Mouse (Mus musculus) embryonic facial prominence, embryonic 13.5 days (tissue): ENCODE data around the gene Lrrc57. TPM values are rescaled to one million over a fixed set of nuclear protein-coding genes. Genes with fewer than 3 reads are reported as not detected.
"Not testable (repeated sequence)": the region's sequence is repeated elsewhere in the genome, so short reads cannot be mapped to it uniquely, and the experiment has no call there.

ENCODE experiments used
- ATAC-seq: fragments of 200-750 bp; cut with Nextera tagmentation; 2 replicates; pipeline ENCODE4 v1.8.0; 2017; ENCODE audit warnings: low read depth; ENCODE audit not compliant: insufficient number of reproducible peaks, insufficient read depth, low FRiP score, low TSS enrichment
- H3K27ac ChIP-seq: fragments of 300-500 bp; sonication (generic); 2 replicates; pipeline ENCODE4 v1.5.1; 2015; ENCODE audit warnings: moderate library complexity, mild to moderate bottlenecking, inconsistent platforms
- H3K27me3 ChIP-seq: fragments of 300-500 bp; sonication (generic); 2 replicates; pipeline ENCODE4 v1.6.1; 2015; ENCODE audit warnings: mild to moderate bottlenecking, inconsistent platforms
- H3K36me3 ChIP-seq: fragments of 300-500 bp; sonication (generic); 2 replicates; pipeline ENCODE4 v1.6.1; 2015; ENCODE audit warnings: mild to moderate bottlenecking, inconsistent platforms
- H3K4me1 ChIP-seq: fragments of 300-500 bp; sonication (generic); 2 replicates; pipeline ENCODE4 v1.6.1; 2015; ENCODE audit warnings: inconsistent platforms
- H3K4me2 ChIP-seq: fragments of 300-500 bp; sonication (generic); 2 replicates; pipeline ENCODE4 v1.6.1; 2015; ENCODE audit warnings: moderate library complexity, mild to moderate bottlenecking, inconsistent platforms
- H3K4me3 ChIP-seq: fragments of 300-500 bp; sonication (generic); 2 replicates; pipeline ENCODE4 v1.5.1; 2015; ENCODE audit warnings: mild to moderate bottlenecking, inconsistent platforms
- H3K9ac ChIP-seq: fragments of 300-500 bp; sonication (generic); 2 replicates; pipeline ENCODE4 v1.6.1; 2015; ENCODE audit warnings: mild to moderate bottlenecking, inconsistent platforms
- H3K9me3 ChIP-seq: fragments of 300-500 bp; sonication (generic); 2 replicates; pipeline ENCODE4 v1.6.1; 2016; ENCODE audit warnings: inconsistent platforms
- WGBS: fragments of 180-500 bp; shearing (Covaris S2); methylation state at CpG from one replicate; pipeline ENCODE4 v1.1.7; 2015; ENCODE audit warnings: mixed read lengths; 5-methylcytosine and 5-hydroxymethylcytosine counted together
- polyA plus RNA-seq: library from polyadenylated mRNA; unstranded; fragments of >200 nt; fragmentation: Nextera tagmentation; extraction: Ambion mirVana; gene quantifications from 2 replicates; pipeline ENCODE4 v1.2.1, GENCODE M21; 2015

Gene Lrrc57
- polyA plus RNA-seq, 1 experiment from 2014 or later: 25.1 TPM

DNA sequence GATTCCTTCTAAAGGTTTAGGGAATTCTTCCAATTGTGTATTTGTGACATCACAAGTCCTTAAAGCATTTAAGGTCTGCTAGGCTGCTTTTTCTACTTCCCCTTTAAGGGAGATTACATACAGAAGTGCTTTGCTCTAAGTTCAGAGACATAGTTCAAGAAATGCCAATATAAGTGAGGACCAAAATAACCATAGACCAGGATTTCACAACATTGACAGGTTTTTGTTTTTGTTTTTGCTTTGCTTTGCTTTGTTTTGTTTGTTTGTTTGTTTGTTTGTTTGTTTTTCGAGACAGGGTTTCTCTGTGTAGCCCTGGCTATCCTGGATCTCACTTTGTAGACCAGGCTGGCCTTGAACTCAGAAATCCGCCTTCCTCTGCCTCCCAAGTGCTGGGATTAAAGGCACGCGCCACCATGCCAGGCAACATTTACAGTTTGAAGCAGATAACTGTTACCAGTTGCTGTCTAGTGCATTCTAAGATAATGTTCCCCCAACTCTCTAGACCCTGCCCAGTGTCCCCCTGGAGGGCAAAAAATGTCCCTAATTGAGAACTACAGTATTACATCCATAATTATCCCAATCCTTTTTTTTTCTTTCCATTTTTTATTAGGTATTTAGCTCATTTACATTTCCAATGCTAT lies 44.7 kb downstream of the Lrrc57 start:
- 83% methylated on average over 4 of the region's 4 CpGs for WGBS
- H3K4me3 ChIP-seq, H3K27ac ChIP-seq, H3K9me3 ChIP-seq, H3K4me2 ChIP-seq, H3K36me3 ChIP-seq, H3K9ac ChIP-seq, ATAC-seq, H3K27me3 ChIP-seq: not testable (repeated sequence)
- H3K4me1 ChIP-seq: peaks cover 27% of the 10 kb centered on the region

GRCm38 (mm10) chr2:120563235-120563990 lies 45.9 kb downstream of the Lrrc57 start, which contains the start of gene Zfp106:
Gene Zfp106 (minus strand): TSS chr2:120563843.
- Histone ChIP-seq H3K27me3 (no peaks in the 10 kb centered on the region), H3K4me1 (peaks cover 17% of the 10 kb centered on the region), H3K4me3 (peak within 1 kb of the TSS; percentile 92), H3K4me2 (peak within 1 kb of the TSS; percentile 60), H3K9me3 (no peaks in the 10 kb centered on the region), H3K36me3 (no peaks in the 10 kb centered on the region), H3K9ac (peak within 1 kb of the TSS; percentile 94), H3K27ac (peak within 1 kb of the TSS; percentile 73)
- under 1% methylated on average over 50 of the region's 50 CpGs for WGBS
- ATAC-seq: peak; percentile 80

DNA sequence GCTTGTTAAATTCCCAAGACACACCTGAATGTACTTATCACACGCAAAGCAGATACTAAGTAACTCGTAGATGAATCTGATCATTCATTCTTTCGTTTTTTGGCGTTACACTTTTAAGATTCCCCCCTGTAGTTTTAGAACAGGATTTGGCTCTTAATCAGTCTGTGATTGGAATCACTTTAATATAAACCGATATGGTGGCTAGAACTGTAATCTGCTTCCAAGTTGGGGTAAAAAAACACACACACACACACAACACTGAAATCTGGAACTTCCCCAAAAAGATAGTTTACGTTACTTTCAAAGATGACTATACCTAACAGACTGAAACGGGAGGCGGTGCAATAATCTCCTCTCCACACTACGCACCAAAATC lies 46.5 kb downstream of the Lrrc57 start:
- 23% methylated on average over 9 of the region's 9 CpGs for WGBS
- no peak overlapping the region for H3K27ac ChIP-seq
- H3K36me3 ChIP-seq: no peaks in the 10 kb centered on the region
- peak overlapping the region; percentile 60 for H3K4me2 ChIP-seq
- peak overlapping the region; percentile 94 for H3K9ac ChIP-seq
- ATAC-seq: no peak
- H3K9me3 ChIP-seq: no peaks in the 10 kb centered on the region
- H3K27me3 ChIP-seq: no peaks in the 10 kb centered on the region
- peak overlapping the region; percentile 92 for H3K4me3 ChIP-seq
- peaks cover 16% of the 10 kb centered on the region for H3K4me1 ChIP-seq

DNA sequence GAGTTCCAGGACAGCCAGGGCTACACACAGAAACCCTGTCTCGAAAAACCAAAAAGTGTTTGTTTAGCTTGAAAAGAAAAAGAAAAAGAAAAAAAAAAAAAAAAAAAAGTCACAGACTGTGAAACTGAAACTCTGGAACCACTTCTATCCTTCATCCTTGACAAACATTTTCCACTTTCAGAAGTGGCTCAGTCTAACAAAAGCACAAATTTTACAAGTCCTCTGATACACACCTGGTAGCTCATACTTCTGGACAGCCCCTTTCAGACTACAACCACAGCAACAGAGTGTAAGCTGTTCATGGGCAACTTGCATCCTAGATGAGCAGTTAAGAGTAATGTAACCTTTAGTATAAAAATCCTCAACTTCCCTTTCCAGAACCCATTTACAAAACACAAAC lies 47.8 kb downstream of the Lrrc57 start:
- Histone ChIP-seq H3K27me3 (no peaks in the 10 kb centered on the region), H3K4me3 (no peak overlapping the region), H3K4me2 (no peak overlapping the region), H3K4me1 (peaks cover 13% of the 10 kb centered on the region; the same call in 1 of the 2 replicates), H3K27ac (no peak overlapping the region), H3K9me3 (no peaks in the 10 kb centered on the region), H3K9ac (no peak overlapping the region), H3K36me3 (no peaks in the 10 kb centered on the region)
- ATAC-seq: no peak
- WGBS: 73% methylated on average over 1 of the region's 1 CpGs

- no peak overlapping the region for H3K4me3 ChIP-seq
- peaks cover 13% of the 10 kb centered on the region; the same call in 1 of the 2 replicates for H3K4me1 ChIP-seq
- 88% methylated on average over 3 of the region's 3 CpGs for WGBS
- H3K4me2 ChIP-seq: no peak overlapping the region
- no peak overlapping the region for H3K27ac ChIP-seq
- ATAC-seq: no peak
- no peaks in the 10 kb centered on the region for H3K9me3 ChIP-seq
- no peak overlapping the region for H3K9ac ChIP-seq
- peaks cover 10% of the 10 kb centered on the region for H3K36me3 ChIP-seq
- no peaks in the 10 kb centered on the region for H3K27me3 ChIP-seq
These were observed 50.5 kb downstream of the Lrrc57 start for GRCm38 (mm10) chr2:120558813-120559212.

DNA sequence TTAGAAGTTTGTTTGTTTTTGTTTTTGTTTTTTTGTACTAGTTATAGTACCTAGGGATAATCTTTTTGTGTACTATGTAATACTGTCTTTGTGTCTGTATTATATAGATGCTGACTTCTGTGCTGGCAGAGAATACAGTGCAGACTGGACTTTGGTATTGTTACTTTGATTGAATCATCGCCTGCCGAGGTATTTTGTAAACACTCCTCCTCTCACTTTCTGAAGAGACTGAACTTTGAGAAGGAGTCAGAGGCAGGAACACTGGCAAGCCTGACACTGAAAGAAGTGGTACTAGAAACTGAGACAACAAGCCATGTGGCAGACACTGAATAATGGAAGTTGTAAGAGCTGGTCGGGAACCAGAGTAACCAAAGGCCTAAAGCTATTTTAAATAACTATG lies 52.5 kb downstream of the Lrrc57 start:
- no peak for ATAC-seq
- 0 out of 2 replicates have a peak, but pooled peaks cover 3% of the 10 kb centered on the region for H3K4me1 ChIP-seq
- H3K9me3 ChIP-seq: no peaks in the 10 kb centered on the region
- no peaks in the 10 kb centered on the region for H3K27me3 ChIP-seq
- H3K4me3 ChIP-seq: no peak overlapping the region
- 84% methylated on average over 3 of the region's 3 CpGs for WGBS
- H3K4me2 ChIP-seq: no peak overlapping the region
- no peak overlapping the region for H3K27ac ChIP-seq
- peaks cover 25% of the 10 kb centered on the region for H3K36me3 ChIP-seq
- no peak overlapping the region for H3K9ac ChIP-seq

Other genes with a start within 250 kb of the Lrrc57 start
- 8.0 and 8.6 TPM in 2 replicates for gene Ganc, start 205.6 kb downstream of the Lrrc57 start, polyA plus RNA-seq
- gene Tmem87a, start 205.4 kb downstream of the Lrrc57 start, polyA plus RNA-seq: 11.9 and 16.4 TPM in 2 replicates
- 0.37 and 0.87 TPM in 2 replicates for gene Capn3, start 153.5 kb downstream of the Lrrc57 start, polyA plus RNA-seq
- 49.1 and 49.7 TPM in 2 replicates for gene Zfp106, start 45.7 kb downstream of the Lrrc57 start, polyA plus RNA-seq
- gene Snap23, start 41.8 kb downstream of the Lrrc57 start, polyA plus RNA-seq: 51.7 and 54.5 TPM in 2 replicates
- gene Haus2, start 137 bp downstream of the Lrrc57 start, polyA plus RNA-seq: 27.9 and 29.5 TPM in 2 replicates
- 4.7 and 5.9 TPM in 2 replicates for gene Stard9, start 19.6 kb upstream of the Lrrc57 start, polyA plus RNA-seq
- 6.8 and 9.9 TPM in 2 replicates for gene Cdan1, start 240.6 kb upstream of the Lrrc57 start, polyA plus RNA-seq
- 5.6 and 5.8 TPM in 2 replicates for gene Ttbk2, start 241.1 kb upstream of the Lrrc57 start, polyA plus RNA-seq